Mouse (Mus musculus) stomach, postnatal 0 days (tissue): ENCODE measurements at regions not wholly inside any gene's neighbourhood (a gene's known extent, or its start where the extent isn't known, plus 50 kb on each side); places are given as distances from the start of the nearest gene placed in this dataset.

Experiments
- ATAC-seq: fragments of 200-750 bp; cut with Nextera tagmentation; 2 replicates; pipeline ENCODE4 v1.8.0; 2017; ENCODE audit not compliant: low FRiP score, low TSS enrichment
- DNase-seq: peaks from one replicate; pipeline ENCODE4 v3.0.0-alpha.2; 2016; ENCODE audit warnings: low spot score
- H3K27ac ChIP-seq: fragments of 300-500 bp; sonication (generic); replicated peaks from 2 replicates; pipeline ENCODE4 v1.5.1; 2014; ENCODE audit warnings: mild to moderate bottlenecking, control low read depth
- H3K27me3 ChIP-seq: fragments of 300-500 bp; sonication (generic); 2 replicates; pipeline ENCODE4 v1.6.1; 2014; ENCODE audit warnings: low read length; ENCODE audit not compliant: control insufficient read depth, insufficient read depth
- H3K36me3 ChIP-seq: fragments of 300-500 bp; sonication (generic); 2 replicates; pipeline ENCODE4 v1.6.1; 2014; ENCODE audit warnings: low read length, mixed read lengths; ENCODE audit not compliant: control insufficient read depth, insufficient read depth
- H3K4me1 ChIP-seq: fragments of 300-500 bp; sonication (generic); replicated peaks from 2 replicates; pipeline ENCODE4 v1.6.1; 2014; ENCODE audit warnings: antibody characterized with exemption; ENCODE audit not compliant: control insufficient read depth, insufficient read depth
- H3K4me2 ChIP-seq: fragments of 300-500 bp; sonication (generic); replicated peaks from 2 replicates; pipeline ENCODE4 v1.6.1; 2014; ENCODE audit warnings: low read depth, mild to moderate bottlenecking, control low read depth, moderate library complexity
- H3K4me3 ChIP-seq: fragments of 300-500 bp; sonication (generic); 2 replicates; pipeline ENCODE4 v1.5.1; 2014; ENCODE audit warnings: low read depth, low read length, control low read depth
- H3K9ac ChIP-seq: fragments of 300-500 bp; sonication (generic); 2 replicates; pipeline ENCODE4 v1.6.1; 2014; ENCODE audit warnings: mild to moderate bottlenecking, low read length, control low read depth, mixed read lengths
- H3K9me3 ChIP-seq: fragments of 300-500 bp; sonication (generic); 2 replicates; pipeline ENCODE4 v1.6.1; 2016; ENCODE audit warnings: low read length; ENCODE audit not compliant: control insufficient read depth
- CTCF ChIP-seq: IDR thresholded peaks from 2 replicates; pipeline ENCODE4 v1.5.1; 2016; ENCODE audit warnings: antibody characterized with exemption, low read depth, mild to moderate bottlenecking, moderate library complexity
- EP300 ChIP-seq: optimal IDR thresholded peaks from 2 replicates; pipeline ENCODE3; 2016; ENCODE audit warnings: antibody characterized with exemption
- WGBS: fragments of 180-500 bp; shearing (Covaris S2); extraction: QIAGEN DNeasy Blood & Tissue Kit; methylation state at CpG from one replicate; pipeline ENCODE4 v1.1.7; 2014; 5-methylcytosine and 5-hydroxymethylcytosine counted together

DNA sequence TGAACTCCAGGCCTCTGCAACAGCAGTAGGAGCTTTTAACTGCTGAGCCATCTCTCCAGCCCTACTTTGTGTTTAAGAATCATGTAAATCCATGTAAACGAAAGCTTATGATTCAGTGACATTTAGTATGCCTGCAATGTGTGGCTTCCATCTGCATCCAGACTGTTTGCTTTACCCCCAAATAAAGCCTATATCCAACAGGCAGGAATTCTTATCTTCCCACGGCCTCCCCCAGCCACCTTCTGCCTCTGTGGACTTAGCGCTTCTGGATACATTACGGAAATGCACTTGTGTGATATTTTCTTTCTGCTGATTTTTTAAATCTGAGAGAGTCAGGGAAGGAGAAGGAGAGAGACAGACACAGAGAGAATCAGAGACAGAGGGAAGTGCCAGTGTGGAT is 189.2 kb upstream of the Cxcr4 start:
- Histone ChIP-seq H3K4me3 (no peak overlapping the region), H3K9ac (no peak overlapping the region), H3K27ac (no peak overlapping the region), H3K27me3 (no peaks in the 10 kb centered on the region), H3K4me1 (no peaks in the 10 kb centered on the region), H3K9me3 (no peaks in the 10 kb centered on the region), H3K4me2 (no peak overlapping the region), H3K36me3 (no peaks in the 10 kb centered on the region)
- WGBS: 54% methylated on average over 4 of the region's 4 CpGs
- no peak for ATAC-seq
- DNase-seq: no peak
- TF ChIP-seq CTCF (no peak), EP300 (no peak)

DNA sequence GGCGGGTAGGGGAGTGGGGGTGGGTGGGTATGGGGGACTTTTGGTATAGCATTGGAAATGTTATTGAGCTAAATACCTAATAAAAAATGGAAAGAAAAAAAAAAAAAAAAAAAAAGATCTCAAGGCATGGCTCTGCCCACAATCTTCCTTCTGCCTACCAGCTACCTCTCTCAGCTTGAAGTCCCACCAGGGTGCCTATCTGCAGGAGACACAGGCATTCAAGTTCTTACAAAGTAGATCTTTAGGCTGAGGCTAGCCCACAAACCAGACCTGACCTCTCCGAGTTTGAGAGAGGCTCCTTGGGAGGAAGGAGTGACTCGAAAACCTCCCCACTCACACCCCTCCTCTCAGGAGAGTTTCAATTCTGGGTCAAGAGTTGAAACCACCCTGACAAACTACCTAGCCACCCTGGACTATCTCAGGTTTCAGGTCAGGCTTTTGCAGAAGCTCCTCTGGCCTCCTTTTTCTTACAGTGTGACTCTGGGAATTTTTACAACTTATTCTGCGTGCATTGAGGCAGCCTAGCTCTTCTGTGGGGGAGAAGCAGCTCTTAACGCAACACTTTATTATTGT is 187.6 kb upstream of the Cxcr4 start:
- Histone ChIP-seq H3K27ac (no peak overlapping the region), H3K9me3 (no peaks in the 10 kb centered on the region), H3K36me3 (no peaks in the 10 kb centered on the region), H3K4me3 (no peak overlapping the region), H3K9ac (no peak overlapping the region), H3K27me3 (no peaks in the 10 kb centered on the region), H3K4me1 (no peaks in the 10 kb centered on the region), H3K4me2 (no peak overlapping the region)
- TF ChIP-seq CTCF: no peak
- TF ChIP-seq EP300: no peak
- WGBS: 72% methylated on average over 4 of the region's 5 CpGs
- ATAC-seq (no peak), DNase-seq (no peak)

DNA sequence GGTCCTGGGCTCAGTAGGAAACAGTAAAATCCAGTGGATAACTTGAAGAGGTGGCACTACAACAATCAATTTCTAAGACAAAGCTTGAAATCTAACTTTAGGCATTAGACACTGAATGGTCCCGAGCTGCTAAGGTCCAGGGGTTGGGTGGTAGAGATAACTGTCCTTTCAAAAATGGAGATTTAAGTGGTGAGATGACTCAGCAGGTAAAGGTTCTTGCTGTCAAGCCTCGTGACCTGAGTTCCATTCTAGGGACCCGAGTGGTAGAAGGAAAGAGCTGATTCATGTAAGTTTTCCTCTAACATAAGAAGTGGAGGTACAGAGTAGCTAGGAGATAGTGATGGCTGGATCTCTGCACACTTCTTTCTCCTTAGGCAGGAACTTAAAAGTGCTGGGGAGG is 180.3 kb upstream of the Cxcr4 start:
- Histone ChIP-seq H3K36me3 (no peaks in the 10 kb centered on the region), H3K9ac (no peak overlapping the region), H3K27me3 (no peaks in the 10 kb centered on the region), H3K4me3 (no peak overlapping the region), H3K27ac (no peak overlapping the region), H3K4me2 (no peak overlapping the region), H3K4me1 (no peaks in the 10 kb centered on the region), H3K9me3 (no peaks in the 10 kb centered on the region)
- WGBS: 87% methylated on average over 3 of the region's 3 CpGs
- DNase-seq: no peak
- no peak for ATAC-seq
- TF ChIP-seq EP300: no peak
- TF ChIP-seq CTCF: no peak

DNA sequence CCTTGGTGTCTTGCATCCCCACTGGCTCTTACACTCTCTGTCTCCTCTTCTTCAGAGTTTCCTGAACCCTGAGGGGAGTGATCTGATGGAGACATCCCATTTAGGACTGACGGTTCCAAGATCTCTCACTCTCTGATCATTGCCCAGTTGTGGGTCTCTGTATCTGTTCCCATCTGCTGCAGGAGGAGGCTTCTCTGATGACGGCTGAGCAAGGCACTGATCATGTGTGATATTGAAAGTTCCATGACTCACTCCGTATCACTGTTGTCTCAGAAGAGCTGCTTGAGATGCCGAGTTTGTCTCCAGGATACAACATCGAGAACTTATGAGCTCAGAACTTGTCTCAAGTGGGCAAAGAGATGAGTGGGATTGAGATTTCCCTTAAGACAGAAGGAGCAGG is 178.7 kb upstream of the Cxcr4 start:
- ATAC-seq (no peak), DNase-seq (no peak)
- TF ChIP-seq EP300 (no peak), CTCF (no peak)
- no peaks in the 10 kb centered on the region for H3K36me3 ChIP-seq
- H3K4me2 ChIP-seq: no peak overlapping the region
- no peak overlapping the region for H3K4me3 ChIP-seq
- 81% methylated on average over 5 of the region's 5 CpGs for WGBS
- H3K9ac ChIP-seq: no peak overlapping the region
- no peaks in the 10 kb centered on the region for H3K9me3 ChIP-seq
- no peak overlapping the region for H3K27ac ChIP-seq
- H3K4me1 ChIP-seq: no peaks in the 10 kb centered on the region
- H3K27me3 ChIP-seq: no peaks in the 10 kb centered on the region

DNA sequence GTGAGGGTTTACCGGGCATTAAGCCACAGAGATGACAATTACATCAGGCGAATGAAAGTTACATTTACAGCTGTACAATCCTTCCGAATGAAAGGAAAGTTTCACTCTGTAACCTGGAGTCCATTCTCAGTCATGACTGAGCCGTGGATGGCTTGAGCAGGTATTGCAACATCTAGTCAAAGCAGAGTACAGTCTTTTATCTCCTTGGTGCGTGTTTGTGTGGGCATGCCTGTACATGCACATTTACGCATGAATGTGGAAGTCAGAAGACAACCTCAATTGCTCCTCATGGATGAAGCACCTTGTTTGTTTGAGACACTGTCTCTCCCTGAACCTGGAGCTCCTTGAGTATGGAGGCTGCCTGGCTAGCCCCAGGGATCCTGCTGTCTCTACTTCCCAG is 175.9 kb upstream of the Cxcr4 start:
- WGBS: 71% methylated on average over 6 of the region's 6 CpGs
- no peak overlapping the region for H3K27ac ChIP-seq
- no peak for ATAC-seq

DNA sequence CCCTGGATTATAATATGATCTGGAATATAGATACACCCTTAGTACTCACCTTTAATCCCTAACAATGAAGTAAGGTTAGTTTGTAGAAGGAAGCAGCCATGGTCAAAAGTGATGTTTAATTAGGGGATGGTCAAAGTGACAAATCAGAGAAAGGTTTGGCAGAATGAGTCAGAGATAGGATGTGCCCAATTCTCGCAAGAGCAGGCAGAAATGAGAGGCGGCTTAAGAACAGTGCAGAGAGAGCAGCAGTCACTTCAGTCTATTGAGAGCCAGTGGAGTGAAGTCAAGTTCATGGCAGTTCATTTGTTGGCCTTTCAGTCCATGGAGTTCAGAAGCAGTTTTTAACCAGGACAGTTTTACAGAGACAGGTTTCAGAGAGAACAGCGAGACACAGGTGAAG is 175.3 kb upstream of the Cxcr4 start:
- H3K9me3 ChIP-seq: no peaks in the 10 kb centered on the region
- no peak overlapping the region for H3K4me2 ChIP-seq
- WGBS: 86% methylated on average over 3 of the region's 3 CpGs
- H3K4me3 ChIP-seq: no peak overlapping the region
- H3K27ac ChIP-seq: no peak overlapping the region
- H3K27me3 ChIP-seq: no peaks in the 10 kb centered on the region
- H3K9ac ChIP-seq: no peak overlapping the region
- no peaks in the 10 kb centered on the region for H3K4me1 ChIP-seq
- no peak for TF ChIP-seq CTCF
- TF ChIP-seq EP300: no peak
- DNase-seq: no peak
- H3K36me3 ChIP-seq: no peaks in the 10 kb centered on the region
- no peak for ATAC-seq

More for the DNA sequence above, 175.9 kb upstream of the Cxcr4 start:
- H3K9me3 ChIP-seq: no peaks in the 10 kb centered on the region
- H3K27me3 ChIP-seq: no peaks in the 10 kb centered on the region
- DNase-seq: no peak
- H3K4me2 ChIP-seq: no peak overlapping the region
- no peaks in the 10 kb centered on the region for H3K36me3 ChIP-seq
- no peak for TF ChIP-seq EP300
- H3K9ac ChIP-seq: no peak overlapping the region
- no peaks in the 10 kb centered on the region for H3K4me1 ChIP-seq
- H3K4me3 ChIP-seq: no peak overlapping the region
